Mouse (Mus musculus) brain, embryonic 14.5 days (tissue): Measurements from ENCODE around the gene Mblac1.

Source experiments
- CTCF ChIP-seq: fragments of 200-500 bp; IDR thresholded peaks from 2 replicates; pipeline ENCODE4 v1.5.1; 2012; ENCODE audit warnings: inconsistent platforms, mild to moderate bottlenecking, moderate library complexity, borderline replicate concordance; ENCODE audit not compliant: insufficient read depth, insufficient read length; ENCODE audit errors: extremely low read depth
- POLR2A ChIP-seq: fragments of 200-500 bp; IDR thresholded peaks from 2 replicates; pipeline ENCODE4 v1.6.1; 2012; ENCODE audit warnings: mild to moderate bottlenecking, inconsistent platforms, borderline replicate concordance; ENCODE audit not compliant: poor library complexity, insufficient read depth, insufficient read length, severe bottlenecking; ENCODE audit errors: extremely low read depth

DNA sequence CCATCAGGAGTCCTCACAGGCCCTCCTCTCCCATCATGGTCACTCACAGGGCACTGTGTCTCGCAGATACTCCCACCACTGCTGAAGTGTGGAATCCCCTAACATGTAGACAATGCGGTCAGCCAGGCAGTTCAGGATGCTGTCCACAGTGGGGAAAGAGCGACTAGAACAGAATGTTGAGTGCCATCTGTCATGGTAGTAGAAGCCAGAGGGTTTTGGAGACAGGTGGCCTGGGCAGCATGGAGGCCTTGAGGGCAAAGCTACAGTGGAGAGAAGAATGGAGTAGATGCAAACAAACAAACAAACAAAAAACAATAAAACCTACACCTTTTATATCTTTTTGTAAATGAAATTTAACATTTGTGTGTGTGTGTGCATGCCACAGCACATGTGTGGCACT is 8.0 kb downstream of the Mblac1 start:
- no peak for TF ChIP-seq CTCF
- no peak for TF ChIP-seq POLR2A
